Mouse (Mus musculus) testis, adult 2 months (tissue): ENCODE measurements around the gene Klhl26. TPM values are rescaled to one million over a fixed set of nuclear protein-coding genes. Genes with fewer than 3 reads are reported as not detected.

ENCODE experiments used
- H3K27ac ChIP-seq: fragments of 200-500 bp; 2 replicates; pipeline ENCODE4 v1.5.1; 2012; ENCODE audit warnings: low read depth, low read length; ENCODE audit not compliant: control insufficient read depth, insufficient read depth
- H3K27me3 ChIP-seq: fragments of 200-500 bp; 2 replicates; pipeline ENCODE4 v1.6.1; 2012; ENCODE audit warnings: mild to moderate bottlenecking, low read length, moderate library complexity; ENCODE audit not compliant: control insufficient read depth, insufficient read depth
- H3K36me3 ChIP-seq: fragments of 200-500 bp; 2 replicates; pipeline ENCODE4 v1.6.1; 2012; ENCODE audit warnings: mild to moderate bottlenecking, low read length; ENCODE audit not compliant: control insufficient read depth, insufficient read depth
- H3K4me1 ChIP-seq: fragments of 200-500 bp; 2 replicates; pipeline ENCODE4 v1.6.1; 2012; ENCODE audit warnings: low read length; ENCODE audit not compliant: control insufficient read depth, insufficient read depth
- H3K4me3 ChIP-seq: fragments of 200-500 bp; 2 replicates; pipeline ENCODE4 v1.5.1; 2012; ENCODE audit warnings: low read depth, mild to moderate bottlenecking, low read length, moderate library complexity, mixed read lengths; ENCODE audit not compliant: control insufficient read depth
- CTCF ChIP-seq: fragments of 200-500 bp; IDR thresholded peaks from 2 replicates; pipeline ENCODE4 v1.5.1; 2012; ENCODE audit warnings: low read depth, mild to moderate bottlenecking, inconsistent platforms, low read length, moderate library complexity; ENCODE audit not compliant: control insufficient read depth, insufficient read depth, insufficient replicate concordance
- POLR2A ChIP-seq: fragments of 200-500 bp; IDR thresholded peaks from 2 replicates; pipeline ENCODE4 v1.6.1; 2012; ENCODE audit warnings: low read depth, mild to moderate bottlenecking, inconsistent platforms, low read length, moderate library complexity; ENCODE audit not compliant: control insufficient read depth
- polyA plus RNA-seq: library from polyadenylated mRNA; depleted of rRNA; stranded (reverse); fragments of >200 nt; gene quantifications from 2 replicates; pipeline ENCODE4 v1.2.3, GENCODE M21; 2012

The Klhl26 gene
- polyA plus RNA-seq, 1 experiment, result 3.6 TPM

DNA sequence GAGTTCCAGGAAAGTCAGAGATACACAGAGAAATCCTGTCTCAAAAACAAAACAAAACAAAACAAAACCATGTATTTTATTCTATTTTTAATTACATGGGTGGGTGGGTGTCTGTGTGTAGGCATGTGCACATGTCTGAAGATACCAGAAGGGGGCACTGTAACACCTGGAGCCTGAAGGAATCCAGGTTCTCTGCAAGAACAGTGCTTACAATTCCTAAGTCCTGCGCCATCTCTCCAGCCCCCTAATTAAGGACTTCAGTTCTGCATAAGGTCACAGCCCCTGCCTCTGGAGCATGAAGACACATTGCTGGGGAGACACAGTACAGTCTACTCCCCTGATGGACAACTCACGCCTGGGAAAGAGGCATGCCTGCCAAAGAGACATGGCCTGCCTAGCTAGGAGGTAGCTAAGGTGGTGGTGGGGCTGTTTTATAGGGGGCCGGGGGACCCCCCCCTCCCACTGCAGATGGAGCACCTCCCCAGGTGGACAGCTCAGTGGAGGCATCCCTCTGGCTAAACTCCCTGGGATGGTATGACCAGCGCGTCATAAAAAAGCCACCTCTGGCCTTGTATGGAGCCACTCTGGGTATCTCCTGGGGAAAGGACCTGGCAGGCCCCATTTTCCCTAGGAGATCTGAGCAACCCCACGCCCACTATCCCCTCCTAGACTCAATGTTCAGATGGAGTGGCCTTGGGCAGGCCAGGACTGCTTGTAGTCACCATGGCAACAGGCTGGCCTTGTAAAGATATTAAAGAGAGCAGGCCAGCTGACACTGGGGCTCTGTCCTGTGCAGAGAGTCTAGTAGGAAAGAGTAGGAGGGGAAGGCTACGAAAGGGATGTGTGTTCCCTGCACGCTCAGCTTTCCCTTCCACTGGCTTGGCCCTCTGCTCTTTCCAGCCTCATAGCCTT is 61.0 kb downstream of the Klhl26 start:
- TF ChIP-seq POLR2A (no peak), CTCF (no peak)
- Histone ChIP-seq H3K27ac (peak overlapping the region; percentile 59), H3K4me3 (no peak overlapping the region), H3K4me1 (peaks cover 9% of the 10 kb centered on the region), H3K36me3 (no peaks in the 10 kb centered on the region), H3K27me3 (no peaks in the 10 kb centered on the region)

- Histone ChIP-seq H3K27me3 (no peaks in the 10 kb centered on the region), H3K4me1 (peaks cover 9% of the 10 kb centered on the region), H3K36me3 (no peaks in the 10 kb centered on the region), H3K4me3 (no peak overlapping the region), H3K27ac (no peak overlapping the region)
- TF ChIP-seq POLR2A, result no peak
- TF ChIP-seq CTCF, result no peak
These were observed 62.3 kb downstream of the Klhl26 start for GRCm38 (mm10) chr8:70414310-70414946.

GRCm38 (mm10) chr8:70410281-70410680 is 66.5 kb downstream of the Klhl26 start:
- Histone ChIP-seq H3K36me3 (no peaks in the 10 kb centered on the region), H3K27ac (no peak overlapping the region)

GRCm38 (mm10) chr8:70409455-70409871 is 67.3 kb downstream of the Klhl26 start:
- H3K4me1 ChIP-seq, result peaks cover 3% of the 10 kb centered on the region; the same call in 1 of the 2 replicates
- TF ChIP-seq CTCF, result no peak
- TF ChIP-seq POLR2A, result no peak
- H3K27me3 ChIP-seq, result no peaks in the 10 kb centered on the region
- H3K4me3 ChIP-seq, result no peak overlapping the region
- H3K36me3 ChIP-seq, result no peaks in the 10 kb centered on the region
- H3K27ac ChIP-seq, result no peak overlapping the region

More at GRCm38 (mm10) chr8:70410281-70410680, 66.5 kb downstream of the Klhl26 start:
- TF ChIP-seq POLR2A, result no peak
- no peak for TF ChIP-seq CTCF
- Histone ChIP-seq H3K27me3 (no peaks in the 10 kb centered on the region), H3K4me1 (peaks cover 3% of the 10 kb centered on the region; the same call in 1 of the 2 replicates), H3K4me3 (no peak overlapping the region)

GRCm38 (mm10) chr8:70409019-70409418 is 67.7 kb downstream of the Klhl26 start:
- no peaks in the 10 kb centered on the region for H3K27me3 ChIP-seq
- no peaks in the 10 kb centered on the region for H3K36me3 ChIP-seq
- no peak overlapping the region for H3K4me3 ChIP-seq
- no peak for TF ChIP-seq POLR2A
- no peak for TF ChIP-seq CTCF
- peaks cover 3% of the 10 kb centered on the region; the same call in 1 of the 2 replicates for H3K4me1 ChIP-seq
- H3K27ac ChIP-seq, result no peak overlapping the region

DNA sequence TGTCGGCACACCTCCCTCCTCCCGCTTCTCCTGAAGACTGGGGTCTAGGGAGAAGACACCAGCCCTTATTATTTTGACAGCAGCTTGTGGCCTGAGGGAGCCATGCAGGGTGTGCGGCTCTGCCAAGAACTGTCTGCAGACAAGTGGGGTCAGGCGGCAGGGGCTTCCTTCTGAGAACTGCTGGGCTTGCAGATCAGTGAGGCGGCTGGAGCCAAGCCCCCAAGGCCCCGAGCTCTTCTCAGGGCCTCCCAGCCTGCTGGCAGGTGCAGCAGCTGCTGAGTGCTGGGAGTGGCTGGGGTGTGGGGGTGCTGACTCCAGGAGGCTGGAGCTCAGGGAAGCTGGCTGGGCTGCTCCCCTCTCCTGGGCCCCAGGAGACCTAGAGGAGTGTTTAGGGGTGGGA is 68.5 kb downstream of the Klhl26 start:
- Histone ChIP-seq H3K36me3 (no peaks in the 10 kb centered on the region), H3K4me1 (peaks cover 3% of the 10 kb centered on the region; the same call in 1 of the 2 replicates), H3K27ac (no peak overlapping the region), H3K4me3 (no peak overlapping the region), H3K27me3 (no peaks in the 10 kb centered on the region)
- TF ChIP-seq CTCF, result no peak
- TF ChIP-seq POLR2A, result no peak

DNA sequence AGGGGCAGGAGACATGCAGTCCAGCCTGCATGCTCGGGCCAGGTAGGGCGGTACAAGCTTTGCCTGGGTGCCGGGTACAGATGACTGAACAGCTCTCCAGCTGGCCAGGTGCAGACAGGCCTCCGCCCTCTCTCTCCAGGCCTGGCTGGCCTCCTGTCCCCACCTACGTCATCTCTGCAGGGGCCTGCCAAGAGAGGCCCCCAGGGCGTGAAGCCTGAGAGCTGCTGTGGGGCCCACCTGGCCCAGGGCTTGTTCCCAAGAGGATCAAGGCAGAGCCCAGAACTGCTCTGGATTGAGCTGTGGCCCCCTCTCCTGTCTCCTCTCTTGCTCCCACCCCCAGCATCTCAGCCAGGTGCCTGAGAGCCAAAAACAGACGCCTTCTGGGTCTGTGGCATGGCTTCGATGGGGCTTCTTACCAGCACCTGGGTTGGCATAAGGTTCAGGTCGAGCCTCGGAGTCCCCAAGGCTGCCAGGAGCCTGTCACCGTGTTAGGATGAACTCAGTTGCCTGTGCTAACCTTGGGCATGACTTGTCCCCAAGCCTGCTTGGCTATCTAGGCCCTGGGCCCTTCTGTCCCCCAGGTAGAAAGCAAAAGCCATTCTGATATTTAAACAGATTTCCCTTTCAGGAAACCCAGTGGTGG is 70.2 kb downstream of the Klhl26 start:
- TF ChIP-seq POLR2A (no peak), CTCF (no peak)

More for the DNA sequence above, 70.2 kb downstream of the Klhl26 start:
- peaks cover 3% of the 10 kb centered on the region; the same call in 1 of the 2 replicates for H3K4me1 ChIP-seq
- no peak overlapping the region for H3K27ac ChIP-seq
- no peak overlapping the region for H3K4me3 ChIP-seq
- no peaks in the 10 kb centered on the region for H3K36me3 ChIP-seq
- no peaks in the 10 kb centered on the region for H3K27me3 ChIP-seq
